Mouse (Mus musculus) adrenal gland, postnatal 4 days (tissue): ENCODE data around the gene Kcnmb1. TPM values are rescaled to one million over a fixed set of nuclear protein-coding genes. Genes with fewer than 3 reads are reported as not detected.

Experiments
- DNase-seq, 2 experiments: peaks; one replicate each; pipeline ENCODE4 v3.0.0; 2021 to 2022; ENCODE audit warnings: low spot score in 2 of 2, mixed read lengths in 2 of 2
- total RNA-seq, 2 experiments: library from RNA; stranded (reverse); gene quantifications; 2 replicates each; pipeline ENCODE4 v1.2.3; 2021

The Kcnmb1 gene
- total RNA-seq, 2 experiments from 2014 or later = 0.17 TPM

GRCm38 (mm10) chr11:33944067-33944785 lies 18.6 kb upstream of the Kcnmb1 start:
- no peak for DNase-seq

- DNase-seq = no peak
These were observed 18.0 kb upstream of the Kcnmb1 start for GRCm38 (mm10) chr11:33944786-33945328.

DNA sequence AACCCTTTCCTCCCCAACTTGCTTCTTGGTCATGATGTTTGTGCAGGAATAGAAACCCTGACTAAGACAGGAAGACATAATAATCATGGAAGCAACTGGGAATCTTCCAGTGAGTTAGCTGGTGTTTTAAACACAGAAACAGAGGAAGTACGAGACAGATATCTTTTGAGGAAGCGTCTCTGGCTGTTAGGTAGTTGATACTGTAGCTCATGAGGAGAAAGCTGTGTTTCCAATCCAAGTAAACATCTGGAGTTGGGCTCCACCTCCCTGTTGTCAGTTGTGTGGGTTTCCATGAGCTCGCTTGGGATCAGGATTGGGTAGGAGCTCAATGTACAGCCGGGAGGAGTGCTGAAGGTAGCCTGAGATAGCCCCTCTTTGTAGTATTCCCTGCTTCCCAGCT lies 16.3 kb upstream of the Kcnmb1 start:
- no peak for DNase-seq

DNA sequence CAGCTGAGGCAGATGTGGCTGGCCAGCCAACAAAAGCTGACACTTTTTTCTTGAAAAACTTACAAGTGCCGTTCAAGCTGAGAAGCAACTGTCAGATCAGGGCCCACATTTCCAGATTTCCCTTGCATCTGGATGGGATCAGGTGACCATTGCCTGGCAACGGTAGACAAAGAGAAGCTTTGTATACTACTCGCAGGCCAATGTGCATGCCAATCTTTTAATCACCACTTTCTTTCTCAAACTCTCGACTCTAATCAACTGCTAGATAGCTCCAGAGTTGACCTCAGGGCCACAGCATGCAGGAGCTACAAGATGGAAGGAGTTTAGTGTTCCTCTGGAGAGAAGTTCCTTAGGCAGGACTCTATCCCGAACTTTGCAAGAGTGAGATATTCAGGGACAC lies 11.7 kb upstream of the Kcnmb1 start:
- DNase-seq = no peak

- no peak for DNase-seq
These were observed 10.9 kb upstream of the Kcnmb1 start for GRCm38 (mm10) chr11:33951684-33952625.

DNA sequence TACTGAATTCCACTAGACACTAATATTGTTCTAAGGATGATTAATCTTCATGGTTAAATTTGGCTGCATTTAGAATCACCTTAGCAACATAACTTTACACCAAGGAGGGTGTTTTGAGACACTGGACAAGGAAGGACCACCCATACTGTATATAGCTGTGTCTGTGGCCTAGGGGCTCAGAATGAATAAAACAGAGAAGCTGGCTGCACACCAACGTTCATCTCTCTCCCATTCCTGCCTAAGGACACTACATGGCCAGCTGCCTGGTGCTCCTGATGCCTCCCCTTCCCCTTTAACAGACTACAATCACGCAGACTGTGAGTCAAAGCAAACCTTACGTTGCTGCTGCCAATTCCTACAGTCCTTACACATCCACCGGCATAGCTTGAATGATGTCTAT lies 6.8 kb upstream of the Kcnmb1 start:
- DNase-seq = no peak

DNA sequence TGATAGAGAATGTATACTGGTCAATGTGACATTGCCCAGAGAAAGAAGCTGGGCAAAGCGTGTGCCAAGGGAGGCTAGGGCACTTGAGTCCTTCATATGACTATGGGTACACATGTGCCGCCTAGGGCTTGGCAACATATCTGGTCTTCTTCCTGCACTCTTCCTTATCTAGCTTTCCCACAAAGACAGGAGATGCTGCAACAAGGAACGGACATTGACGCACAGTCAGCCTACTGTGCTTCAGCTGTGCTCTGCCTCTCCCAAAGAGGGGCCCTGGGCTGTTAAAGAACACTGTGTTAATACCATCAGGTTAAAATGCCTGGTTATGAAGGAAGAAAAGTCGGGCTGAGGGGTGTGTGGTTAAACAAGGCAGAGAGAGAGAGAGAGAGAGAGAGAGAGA lies 6.2 kb upstream of the Kcnmb1 start:
- no peak for DNase-seq

DNA sequence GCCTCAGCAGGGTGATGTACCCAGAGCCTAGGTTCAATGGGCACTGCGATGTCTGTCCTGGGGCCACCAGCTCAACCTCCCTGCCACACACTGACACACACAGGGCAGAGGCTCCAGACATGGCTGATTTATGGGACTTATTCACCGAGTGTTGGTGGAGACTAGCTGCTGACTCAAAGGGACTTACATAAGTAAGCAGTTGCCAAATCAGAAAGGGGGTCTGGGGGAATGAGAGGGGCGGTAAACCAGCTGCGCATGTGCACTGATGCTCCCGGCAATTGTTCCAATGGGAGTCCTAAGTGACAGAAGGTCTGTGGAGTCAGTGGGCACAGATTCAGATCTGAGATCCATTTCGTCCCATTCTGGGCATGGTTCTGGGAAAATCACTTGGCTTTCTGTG lies 5.2 kb upstream of the Kcnmb1 start:
- no peak for DNase-seq

- no peak for DNase-seq
These were observed 4.1 kb upstream of the Kcnmb1 start for GRCm38 (mm10) chr11:33958713-33959112.

DNA sequence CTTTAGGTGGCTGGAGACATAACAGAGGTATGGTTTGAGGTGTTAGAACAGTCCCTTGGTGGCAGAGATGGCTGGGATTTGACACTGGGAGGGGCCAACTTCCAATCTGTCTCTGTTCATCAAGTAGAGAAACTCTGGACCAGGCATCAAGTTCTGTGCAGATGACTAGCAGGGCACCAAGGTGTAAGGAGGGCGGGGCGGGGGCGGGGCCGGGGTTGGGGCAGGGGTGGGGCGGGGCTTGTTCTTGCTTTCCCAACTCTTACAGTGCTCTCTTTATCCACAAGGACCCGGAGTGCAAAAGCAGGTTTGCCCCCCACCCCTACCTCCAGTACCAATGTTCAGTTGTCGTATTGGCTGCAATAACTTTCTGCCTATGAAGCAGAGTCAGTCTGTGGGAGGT lies 635 bp upstream of the Kcnmb1 start:
- DNase-seq = no peak

DNA sequence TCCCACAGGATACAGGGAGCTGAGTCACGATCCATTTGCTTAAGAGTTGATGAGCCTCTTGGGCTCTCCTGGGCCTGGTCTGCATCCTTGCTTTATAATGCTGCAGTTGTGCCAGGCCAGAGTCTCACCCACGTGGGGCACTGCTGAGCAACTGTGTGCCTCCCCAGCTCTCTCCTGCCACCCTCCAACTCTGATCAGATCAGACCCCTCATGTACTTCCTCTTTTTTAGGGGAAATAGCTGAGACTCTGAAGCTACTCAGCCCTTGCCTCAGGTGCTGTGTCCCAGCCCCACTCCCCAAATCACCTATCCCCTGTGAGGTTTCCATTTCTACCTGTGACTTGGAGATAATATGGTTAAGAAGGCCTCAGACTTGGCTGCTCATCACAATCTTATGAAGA lies 2.6 kb downstream of the Kcnmb1 start:
- DNase-seq = no peak

- DNase-seq = no peak
These were observed 4.9 kb downstream of the Kcnmb1 start for GRCm38 (mm10) chr11:33967708-33968107.

GRCm38 (mm10) chr11:33969199-33969598 lies 6.4 kb downstream of the Kcnmb1 start:
- no peak for DNase-seq

DNA sequence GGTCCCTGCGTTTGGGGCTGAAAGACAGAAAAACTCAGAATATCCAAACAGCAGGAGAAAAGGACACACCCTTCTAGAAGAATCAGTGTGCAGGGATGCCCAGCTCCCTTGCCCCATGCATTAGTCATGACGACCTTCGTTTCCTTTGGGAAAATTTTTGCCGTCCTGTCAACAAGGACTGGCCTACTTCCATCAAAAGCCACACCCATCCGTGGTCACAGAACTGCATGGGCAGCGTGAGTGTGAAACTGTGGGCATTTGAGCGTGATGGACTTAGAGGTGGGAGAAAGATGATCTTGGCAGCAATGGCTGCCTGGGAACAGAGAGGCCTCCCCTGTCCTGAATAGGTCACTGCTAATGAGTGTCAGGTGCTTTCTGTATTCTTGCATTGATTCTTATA lies 9.3 kb downstream of the Kcnmb1 start:
- no peak for DNase-seq

- no peak for DNase-seq
These were observed 11.7 kb downstream of the Kcnmb1 start for GRCm38 (mm10) chr11:33974341-33975040.

DNA sequence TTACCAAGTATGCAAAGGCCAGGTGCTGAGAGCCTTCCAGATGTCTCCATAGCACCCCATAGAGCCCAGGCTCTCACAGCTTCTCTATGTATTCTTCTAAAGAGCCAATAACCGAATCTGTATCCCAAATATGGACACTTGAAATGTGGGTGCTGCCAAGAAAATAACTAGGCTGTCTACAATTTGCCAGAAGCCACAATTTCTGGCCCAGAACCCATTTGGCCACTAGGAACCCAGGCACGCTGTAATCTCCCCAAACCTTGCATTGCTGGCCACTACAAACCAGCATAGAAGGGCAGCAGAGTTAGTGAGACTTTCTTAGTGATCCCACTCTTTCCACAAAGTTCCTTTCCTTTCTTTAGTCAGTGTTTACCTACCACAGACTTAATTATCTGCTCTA lies 12.3 kb downstream of the Kcnmb1 start:
- no peak for DNase-seq

- DNase-seq = no peak
These were observed 17.3 kb downstream of the Kcnmb1 start for GRCm38 (mm10) chr11:33980146-33980545.

GRCm38 (mm10) chr11:33986525-33986924 lies 23.7 kb downstream of the Kcnmb1 start:
- DNase-seq = no peak

DNA sequence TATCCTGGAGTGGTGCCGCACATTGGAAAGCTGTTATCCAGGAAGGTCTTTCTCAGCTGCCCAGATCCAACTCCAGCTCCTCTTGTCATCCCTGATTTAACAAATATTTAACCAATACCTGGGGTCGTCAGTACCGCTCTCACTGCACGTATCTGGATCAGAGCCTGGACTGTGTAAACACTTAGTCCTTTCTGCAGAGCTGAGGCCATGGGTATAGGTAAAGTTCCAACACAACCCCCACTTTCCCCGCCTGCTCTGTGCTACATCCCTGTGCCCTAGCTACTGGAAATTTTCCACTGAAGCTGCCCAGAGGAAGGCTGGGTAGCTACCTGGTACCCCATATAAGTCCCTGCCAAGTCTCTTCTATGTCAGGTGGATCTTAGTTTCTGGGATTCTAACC lies 27.2 kb downstream of the Kcnmb1 start:
- DNase-seq = no peak

GRCm38 (mm10) chr11:33992938-33993337 lies 30.1 kb downstream of the Kcnmb1 start, which contains the start of gene Kcnip1:
Gene Kcnip1, minus strand, starts transcription at chr11:33993152.
- no peak for DNase-seq

DNA sequence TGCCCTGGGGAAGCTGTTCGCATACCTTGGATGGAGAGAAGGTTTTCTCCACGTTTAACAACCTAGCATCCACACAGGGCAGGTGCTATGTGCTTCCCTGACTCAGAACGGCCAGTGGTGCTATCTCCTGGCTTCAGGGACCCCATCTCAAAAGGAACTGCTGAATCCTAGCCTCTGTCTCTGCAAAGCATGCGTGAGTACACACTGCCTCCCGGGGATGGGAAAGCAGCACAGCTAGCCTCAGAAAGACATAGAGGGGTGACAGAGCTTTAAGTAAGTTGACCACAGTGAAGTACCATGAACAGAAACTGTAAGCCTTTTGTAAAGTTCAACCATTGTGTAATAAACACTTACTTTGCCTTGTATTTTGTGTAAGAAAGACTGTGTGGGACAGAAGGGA lies 30.7 kb downstream of the Kcnmb1 start:
- no peak for DNase-seq
